Mouse (Mus musculus) myocyte (in vitro differentiated cells): ENCODE measurements around the gene Gpr55. TPM values are rescaled to one million over a fixed set of nuclear protein-coding genes. Genes with fewer than 3 reads are reported as not detected.

ENCODE experiments used
- H3K27me3 ChIP-seq: one replicate; pipeline ENCODE4 v1.6.1; 2011; ENCODE audit not compliant: control insufficient read depth, insufficient read depth, insufficient read length
- H3K36me3 ChIP-seq: one replicate; pipeline ENCODE4 v1.6.1; 2011; ENCODE audit not compliant: control insufficient read depth, insufficient read depth
- H3K4me2 ChIP-seq: one replicate; pipeline ENCODE4 v1.6.1; 2011; ENCODE audit warnings: low read depth, control low read depth
- H3K4me3 ChIP-seq: one replicate; pipeline ENCODE4 v1.5.1; 2011; ENCODE audit warnings: mild to moderate bottlenecking, control low read depth, moderate library complexity
- H3K79me2 ChIP-seq: one replicate; pipeline ENCODE4 v1.6.1; 2011; ENCODE audit not compliant: control insufficient read depth, insufficient read depth
- H3ac ChIP-seq: one replicate; pipeline ENCODE4 v1.6.1; 2011; ENCODE audit not compliant: control insufficient read depth, insufficient read length
- CEBPB ChIP-seq: IDR thresholded peaks from 2 replicates; pipeline ENCODE4 v1.6.1; 2011; ENCODE audit warnings: mild to moderate bottlenecking, moderate library complexity; ENCODE audit not compliant: poor library complexity, insufficient read depth, severe bottlenecking
- E2F4 ChIP-seq: IDR thresholded peaks from one replicate; pipeline ENCODE4 v1.6.1; 2011; ENCODE audit warnings: mild to moderate bottlenecking, control low read depth, moderate library complexity; ENCODE audit not compliant: insufficient read depth
- MAX ChIP-seq: IDR thresholded peaks from one replicate; pipeline ENCODE4 v1.6.1; 2011; ENCODE audit warnings: low read depth, mild to moderate bottlenecking, control low read depth
- MYOD1 ChIP-seq, 3 experiments: IDR thresholded peaks; one replicate each; pipeline ENCODE4 v1.6.1; 2011; ENCODE audit warnings: control low read depth in 2 of 3, low read depth in 2 of 3, mild to moderate bottlenecking in 2 of 3, moderate library complexity in 1 of 3; ENCODE audit not compliant: insufficient read length in 2 of 3, control insufficient read depth in 1 of 3
- MYOG ChIP-seq, 3 experiments: IDR thresholded peaks; one replicate each; pipeline ENCODE4 v1.6.1; 2011; ENCODE audit warnings: control low read depth in 2 of 3, low read depth in 2 of 3, mild to moderate bottlenecking in 2 of 3; ENCODE audit not compliant: insufficient read length in 2 of 3, control insufficient read depth in 1 of 3, insufficient read depth in 1 of 3
- POLR2A ChIP-seq: IDR thresholded peaks from one replicate; pipeline ENCODE4 v1.6.1; 2011; ENCODE audit warnings: low read depth, mild to moderate bottlenecking, control low read depth, moderate library complexity; ENCODE audit not compliant: insufficient read length
- POLR2AphosphoS2 ChIP-seq: IDR thresholded peaks from one replicate; pipeline ENCODE4 v1.6.1; 2011; ENCODE audit warnings: low read depth, control low read depth; ENCODE audit not compliant: insufficient read length
- REST ChIP-seq: IDR thresholded peaks from one replicate; pipeline ENCODE4 v1.6.1; 2011; ENCODE audit warnings: mild to moderate bottlenecking, control low read depth, moderate library complexity; ENCODE audit not compliant: insufficient read depth, insufficient read length
- SRF ChIP-seq: IDR thresholded peaks from one replicate; pipeline ENCODE4 v1.6.1; 2011; ENCODE audit warnings: low read depth; ENCODE audit not compliant: control insufficient read depth, insufficient read length
- TCF12 ChIP-seq: IDR thresholded peaks from one replicate; pipeline ENCODE4 v1.6.1; 2011; ENCODE audit warnings: mild to moderate bottlenecking, control low read depth; ENCODE audit not compliant: poor library complexity, insufficient read depth, severe bottlenecking
- TCF3 ChIP-seq: IDR thresholded peaks from one replicate; pipeline ENCODE4 v1.6.1; 2011; ENCODE audit warnings: low read depth, control low read depth; ENCODE audit not compliant: insufficient read length
- USF1 ChIP-seq: IDR thresholded peaks from one replicate; pipeline ENCODE4 v1.6.1; 2011; ENCODE audit warnings: low read depth, mild to moderate bottlenecking, control low read depth, moderate library complexity
- polyA plus RNA-seq: library from polyadenylated mRNA; unstranded; fragments of >200 nt; fragmentation: generic; extraction: Trizol; gene quantifications from one replicate; pipeline ENCODE4 v1.2.1, GENCODE M21; 2012; ENCODE audit warnings: missing spikeins

Gpr55 gene
- polyA plus RNA-seq, 1 experiment: not detected

- TF ChIP-seq TCF12 (no peak), POLR2AphosphoS2 (no peak), E2F4 (no peak), MAX (no peak), MYOD1 (IDR thresholded peaks at IDR 0.05; ENCODE audit: control insufficient read depth in 1 of 3, insufficient read length in 2 of 3, low read depth in 2 of 3) (no peak), USF1 (no peak), POLR2A (no peak), MYOG (IDR thresholded peaks at IDR 0.05; ENCODE audit: control insufficient read depth in 1 of 3, insufficient read depth in 1 of 3, insufficient read length in 2 of 3, low read depth in 2 of 3) (no peak), CEBPB (no peak)
- Histone ChIP-seq H3K4me3 (no peak overlapping the region), H3K79me2 (no peaks in the 10 kb centered on the region), H3ac (no peak overlapping the region), H3K4me2 (no peak overlapping the region), H3K27me3 (no peaks in the 10 kb centered on the region), H3K36me3 (no peaks in the 10 kb centered on the region)
Measured at GRCm38 (mm10) chr1:85972341-85972740, 11.5 kb upstream of the Gpr55 start.

- no peaks in the 10 kb centered on the region for H3K36me3 ChIP-seq
- TF ChIP-seq USF1: no peak
- no peak for TF ChIP-seq TCF3
- TF ChIP-seq TCF12: no peak
- TF ChIP-seq CEBPB: no peak
- TF ChIP-seq POLR2A: no peak
- no peak for TF ChIP-seq MYOG (IDR thresholded peaks at IDR 0.05; ENCODE audit: control insufficient read depth in 1 of 3, insufficient read depth in 1 of 3, insufficient read length in 2 of 3, low read depth in 2 of 3)
- no peak for TF ChIP-seq SRF
- no peak for TF ChIP-seq E2F4
- no peak for TF ChIP-seq POLR2AphosphoS2
- TF ChIP-seq MYOD1 (IDR thresholded peaks at IDR 0.05; ENCODE audit: control insufficient read depth in 1 of 3, insufficient read length in 2 of 3, low read depth in 2 of 3): no peak
- no peak for TF ChIP-seq REST
- no peak for TF ChIP-seq MAX
- no peak overlapping the region for H3ac ChIP-seq
- H3K79me2 ChIP-seq: no peaks in the 10 kb centered on the region
- H3K27me3 ChIP-seq: no peaks in the 10 kb centered on the region
- H3K4me3 ChIP-seq: no peak overlapping the region
- no peak overlapping the region for H3K4me2 ChIP-seq
Measured at GRCm38 (mm10) chr1:85971070-85971469, 10.3 kb upstream of the Gpr55 start.

- Histone ChIP-seq H3K36me3 (no peaks in the 10 kb centered on the region), H3K4me3 (no peak overlapping the region), H3K27me3 (no peaks in the 10 kb centered on the region), H3ac (no peak overlapping the region), H3K79me2 (no peaks in the 10 kb centered on the region), H3K4me2 (no peak overlapping the region)
- TF ChIP-seq SRF (no peak), POLR2AphosphoS2 (no peak), CEBPB (no peak), MYOG (IDR thresholded peaks at IDR 0.05; ENCODE audit: control insufficient read depth in 1 of 3, insufficient read depth in 1 of 3, insufficient read length in 2 of 3, low read depth in 2 of 3) (no peak), REST (no peak), TCF12 (no peak), E2F4 (no peak), MYOD1 (IDR thresholded peaks at IDR 0.05; ENCODE audit: control insufficient read depth in 1 of 3, insufficient read length in 2 of 3, low read depth in 2 of 3) (no peak), MAX (no peak), POLR2A (no peak), USF1 (no peak), TCF3 (no peak)
Measured at GRCm38 (mm10) chr1:85969519-85969918, 8.7 kb upstream of the Gpr55 start.

- no peaks in the 10 kb centered on the region for H3K27me3 ChIP-seq
- H3K79me2 ChIP-seq: no peaks in the 10 kb centered on the region
- H3ac ChIP-seq: no peak overlapping the region
- no peaks in the 10 kb centered on the region for H3K36me3 ChIP-seq
- H3K4me2 ChIP-seq: no peak overlapping the region
- TF ChIP-seq MAX (no peak), USF1 (no peak), TCF12 (no peak), POLR2A (no peak), SRF (no peak), E2F4 (no peak), POLR2AphosphoS2 (no peak), CEBPB (no peak)
- no peak overlapping the region for H3K4me3 ChIP-seq
Measured at GRCm38 (mm10) chr1:85969081-85969480, 8.3 kb upstream of the Gpr55 start.

- H3K4me3 ChIP-seq: no peak overlapping the region
- no peaks in the 10 kb centered on the region for H3K79me2 ChIP-seq
- no peaks in the 10 kb centered on the region for H3K27me3 ChIP-seq
- no peak for TF ChIP-seq TCF12
- H3K4me2 ChIP-seq: no peak overlapping the region
- no peak overlapping the region for H3ac ChIP-seq
- H3K36me3 ChIP-seq: no peaks in the 10 kb centered on the region
Measured at GRCm38 (mm10) chr1:85965856-85966255, 5.0 kb upstream of the Gpr55 start.
